Mouse (Mus musculus) olfactory bulb, adult 2 months (tissue): ENCODE data around the gene Asf1b. TPM values are rescaled to one million over a fixed set of nuclear protein-coding genes. Genes with fewer than 3 reads are reported as not detected.
A peak's percentile ranks its signal among the peaks of the same experiment; 100 is the strongest.

Experiments
- H3K27ac ChIP-seq: fragments of 200-500 bp; 2 replicates; pipeline ENCODE4 v1.5.1; 2012; ENCODE audit warnings: low read depth, low read length; ENCODE audit not compliant: insufficient read depth
- H3K4me1 ChIP-seq: fragments of 200-500 bp; 2 replicates; pipeline ENCODE4 v1.6.1; 2012; ENCODE audit warnings: low read length; ENCODE audit not compliant: control insufficient read depth, insufficient read depth
- H3K4me3 ChIP-seq: fragments of 200-500 bp; 2 replicates; pipeline ENCODE4 v1.5.1; 2012; ENCODE audit warnings: mild to moderate bottlenecking, low read depth, low read length, moderate library complexity; ENCODE audit not compliant: insufficient read depth
- CTCF ChIP-seq: fragments of 200-500 bp; IDR thresholded peaks from 2 replicates; pipeline ENCODE4 v1.5.1; 2012; ENCODE audit warnings: low read depth, mild to moderate bottlenecking, low read length, moderate library complexity; ENCODE audit not compliant: insufficient read depth
- POLR2A ChIP-seq: fragments of 200-500 bp; IDR thresholded peaks from 2 replicates; pipeline ENCODE4 v1.6.1; 2012; ENCODE audit warnings: mild to moderate bottlenecking, low read depth, low read length, moderate library complexity; ENCODE audit not compliant: insufficient read depth
- WGBS: fragments of 180-500 bp; shearing (Covaris S2); methylation state at CpG from one replicate; pipeline ENCODE4 v1.1.7; 2018; 5-methylcytosine and 5-hydroxymethylcytosine counted together
- polyA plus RNA-seq: library from polyadenylated mRNA; stranded (reverse); fragments of >200 nt; gene quantifications from 2 replicates; pipeline ENCODE4 v1.2.4, GENCODE M21; 2012; ENCODE audit warnings: low replicate concordance; ENCODE audit not compliant: missing spikeins, insufficient read depth, insufficient read length

Gene Asf1b
- polyA plus RNA-seq, 1 experiment = not detected

GRCm38 (mm10) chr8:83973161-83974031 lies 18.1 kb downstream of the Asf1b start:
- TF ChIP-seq CTCF (no peak), POLR2A (no peak)
- 1% methylated on average over 37 of the region's 37 CpGs for WGBS
- Histone ChIP-seq H3K27ac (peak overlapping the region; percentile 76), H3K4me1 (peaks cover 34% of the 10 kb centered on the region), H3K4me3 (peak overlapping the region; percentile 94)

GRCm38 (mm10) chr8:83974521-83974920 lies 19.2 kb downstream of the Asf1b start:
- TF ChIP-seq CTCF = no peak
- TF ChIP-seq POLR2A = no peak
- 76% methylated on average over 4 of the region's 4 CpGs for WGBS
- Histone ChIP-seq H3K4me3 (no peak overlapping the region), H3K27ac (no peak overlapping the region), H3K4me1 (peaks cover 35% of the 10 kb centered on the region)

- Histone ChIP-seq H3K4me3 (no peak overlapping the region), H3K27ac (no peak overlapping the region), H3K4me1 (peaks cover 35% of the 10 kb centered on the region)
- WGBS = 78% methylated on average over 4 of the region's 4 CpGs
- TF ChIP-seq CTCF (no peak), POLR2A (no peak)
These were observed 20.9 kb downstream of the Asf1b start for GRCm38 (mm10) chr8:83976101-83976630.

GRCm38 (mm10) chr8:83976779-83977350 lies 21.6 kb downstream of the Asf1b start:
- TF ChIP-seq POLR2A = no peak
- no peak for TF ChIP-seq CTCF
- 61% methylated on average over 5 of the region's 5 CpGs for WGBS
- Histone ChIP-seq H3K27ac (no peak overlapping the region), H3K4me3 (no peak overlapping the region), H3K4me1 (peaks cover 35% of the 10 kb centered on the region)

- TF ChIP-seq POLR2A = no peak
- TF ChIP-seq CTCF = no peak
- 0 out of 2 replicates have a peak overlapping the region, but pooled peaks have one; percentile 3 for H3K27ac ChIP-seq
- peaks cover 35% of the 10 kb centered on the region for H3K4me1 ChIP-seq
- 32% methylated on average over 6 of the region's 6 CpGs for WGBS
- H3K4me3 ChIP-seq = no peak overlapping the region
These were observed 22.3 kb downstream of the Asf1b start for GRCm38 (mm10) chr8:83977646-83978045.

- no peak for TF ChIP-seq POLR2A
- TF ChIP-seq CTCF = no peak
- WGBS = 62% methylated on average over 9 of the region's 9 CpGs
- Histone ChIP-seq H3K4me1 (peaks cover 35% of the 10 kb centered on the region), H3K27ac (no peak overlapping the region), H3K4me3 (no peak overlapping the region)
These were observed 22.9 kb downstream of the Asf1b start for GRCm38 (mm10) chr8:83978200-83978599.

GRCm38 (mm10) chr8:83980250-83980649 lies 24.9 kb downstream of the Asf1b start:
- WGBS = 79% methylated on average over 1 of the region's 1 CpGs
- no peak for TF ChIP-seq POLR2A
- TF ChIP-seq CTCF = no peak
- H3K4me1 ChIP-seq = peaks cover 24% of the 10 kb centered on the region
- H3K27ac ChIP-seq = no peak overlapping the region
- H3K4me3 ChIP-seq = no peak overlapping the region

- H3K4me1 ChIP-seq = peaks cover 24% of the 10 kb centered on the region
- no peak overlapping the region for H3K4me3 ChIP-seq
- no peak overlapping the region for H3K27ac ChIP-seq
- 44% methylated on average over 8 of the region's 8 CpGs for WGBS
- TF ChIP-seq POLR2A (no peak), CTCF (no peak)
These were observed 25.5 kb downstream of the Asf1b start for GRCm38 (mm10) chr8:83980845-83981244.

GRCm38 (mm10) chr8:83981533-83981932 lies 26.2 kb downstream of the Asf1b start:
- Histone ChIP-seq H3K4me1 (peaks cover 20% of the 10 kb centered on the region), H3K27ac (no peak overlapping the region), H3K4me3 (no peak overlapping the region)
- TF ChIP-seq CTCF (no peak), POLR2A (no peak)
- 91% methylated on average over 7 of the region's 7 CpGs for WGBS
